Mouse (Mus musculus): ENCODE measurements at regions not wholly inside any gene's neighbourhood (a gene's known extent, or its start where the extent isn't known, plus 50 kb on each side); places are given as distances from the start of the nearest gene placed in this dataset.

- Histone ChIP-seq H3K4me1 (no peaks in the 10 kb centered on the region; the same call in 1 of the 2 replicates), H3K9me3 (replicated peaks) (no peaks in the 10 kb centered on the region), H3K4me2 (no peak overlapping the region), H3K9ac (no peak overlapping the region), H3K4me3 (no peak overlapping the region), H3K27me3 (replicated peaks) (no peaks in the 10 kb centered on the region), H3K27ac (no peak overlapping the region), H3K36me3 (no peaks in the 10 kb centered on the region)
- WGBS (ENCODE audit: insufficient replicate concordance): 49% methylated on average over 12 of the region's 12 CpGs
- no peak for ATAC-seq
These were observed 260.0 kb downstream of the Dact1 start for GRCm38 (mm10) chr12:71569662-71570061.

GRCm38 (mm10) chr12:71570116-71570515, 260.4 kb downstream of the Dact1 start:
- H3K4me3 ChIP-seq: no peak overlapping the region
- ATAC-seq: no peak
- H3K4me2 ChIP-seq: no peak overlapping the region
- H3K9me3 ChIP-seq (replicated peaks): no peaks in the 10 kb centered on the region
- 59% methylated on average over 2 of the region's 2 CpGs for WGBS (ENCODE audit: insufficient replicate concordance)
- no peak overlapping the region for H3K9ac ChIP-seq
- no peaks in the 10 kb centered on the region for H3K36me3 ChIP-seq
- H3K4me1 ChIP-seq: no peaks in the 10 kb centered on the region; the same call in 1 of the 2 replicates
- no peaks in the 10 kb centered on the region for H3K27me3 ChIP-seq (replicated peaks)
- H3K27ac ChIP-seq: no peak overlapping the region

- no peak overlapping the region for H3K9ac ChIP-seq
- no peak overlapping the region for H3K4me3 ChIP-seq
- H3K4me1 ChIP-seq: peaks cover 6% of the 10 kb centered on the region; the same call in 1 of the 2 replicates
- WGBS (ENCODE audit: insufficient replicate concordance): 50% methylated on average over 14 of the region's 14 CpGs
- no peaks in the 10 kb centered on the region for H3K9me3 ChIP-seq (replicated peaks)
- H3K36me3 ChIP-seq: no peaks in the 10 kb centered on the region
- H3K4me2 ChIP-seq: no peak overlapping the region
- no peak for ATAC-seq
- H3K27ac ChIP-seq: no peak overlapping the region
- no peaks in the 10 kb centered on the region for H3K27me3 ChIP-seq (replicated peaks)
These were observed 257.9 kb upstream of the Daam1 start for GRCm38 (mm10) chr12:71572833-71573446.

DNA sequence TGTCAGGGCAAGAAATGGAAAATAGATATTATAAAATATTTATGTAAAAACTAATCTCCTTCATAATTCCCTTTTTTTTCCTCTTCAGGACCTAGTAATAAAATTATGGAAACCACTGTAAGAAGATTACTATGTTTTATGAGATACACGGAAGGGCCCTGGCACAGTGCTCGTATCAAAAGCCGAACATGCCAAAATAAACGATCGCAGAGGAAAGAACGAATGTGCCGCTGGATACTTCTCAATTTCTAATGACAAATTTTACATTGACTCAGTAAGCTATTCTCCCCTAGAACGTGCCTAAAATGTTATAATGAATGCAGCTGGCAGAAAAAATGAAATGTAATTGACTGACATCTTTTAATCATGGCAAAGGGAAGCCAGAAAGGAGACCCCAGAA, 257.4 kb upstream of the Daam1 start:
- Histone ChIP-seq H3K4me1 (peaks cover 6% of the 10 kb centered on the region; the same call in 1 of the 2 replicates), H3K27ac (no peak overlapping the region), H3K27me3 (replicated peaks) (no peaks in the 10 kb centered on the region), H3K4me3 (no peak overlapping the region), H3K9me3 (replicated peaks) (no peaks in the 10 kb centered on the region), H3K4me2 (no peak overlapping the region), H3K9ac (no peak overlapping the region), H3K36me3 (no peaks in the 10 kb centered on the region)
- WGBS (ENCODE audit: insufficient replicate concordance): 75% methylated on average over 8 of the region's 8 CpGs
- no peak for ATAC-seq

DNA sequence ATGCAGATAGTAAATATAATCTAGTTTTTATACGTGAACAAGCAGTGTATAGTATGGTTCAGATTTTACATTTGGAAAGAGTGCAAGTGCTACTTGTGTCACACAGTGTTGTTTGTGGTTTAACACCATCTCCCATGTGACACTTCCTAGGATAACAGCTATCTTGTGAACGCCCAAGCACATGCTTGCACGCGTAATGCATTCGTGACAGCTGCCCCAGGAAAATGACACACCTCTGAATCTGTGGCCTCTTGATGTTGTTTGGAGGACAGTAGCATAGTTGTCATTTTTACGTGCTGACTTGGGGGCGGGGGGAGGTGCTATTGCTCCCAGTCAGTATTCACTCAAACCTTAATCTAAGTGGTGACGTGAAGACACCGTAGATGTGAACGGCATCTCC, 256.2 kb upstream of the Daam1 start:
- H3K36me3 ChIP-seq: no peaks in the 10 kb centered on the region
- H3K4me1 ChIP-seq: peaks cover 6% of the 10 kb centered on the region; the same call in 1 of the 2 replicates
- H3K9ac ChIP-seq: no peak overlapping the region
- H3K27me3 ChIP-seq (replicated peaks): no peaks in the 10 kb centered on the region
- no peak overlapping the region for H3K27ac ChIP-seq
- no peak for ATAC-seq
- H3K4me2 ChIP-seq: no peak overlapping the region
- H3K4me3 ChIP-seq: no peak overlapping the region
- WGBS (ENCODE audit: insufficient replicate concordance): 72% methylated on average over 10 of the region's 10 CpGs
- no peaks in the 10 kb centered on the region for H3K9me3 ChIP-seq (replicated peaks)

- ATAC-seq: no peak
- Histone ChIP-seq H3K27ac (no peak overlapping the region), H3K4me3 (peak overlapping the region; percentile 28), H3K9me3 (replicated peaks) (no peaks in the 10 kb centered on the region), H3K4me2 (peak overlapping the region; percentile 62), H3K9ac (no peak overlapping the region), H3K27me3 (replicated peaks) (no peaks in the 10 kb centered on the region), H3K36me3 (no peaks in the 10 kb centered on the region), H3K4me1 (peaks cover 6% of the 10 kb centered on the region; the same call in 1 of the 2 replicates)
- 3% methylated on average over 9 of the region's 9 CpGs for WGBS (ENCODE audit: insufficient replicate concordance)
These were observed 253.5 kb upstream of the Daam1 start for GRCm38 (mm10) chr12:71577349-71577748.

DNA sequence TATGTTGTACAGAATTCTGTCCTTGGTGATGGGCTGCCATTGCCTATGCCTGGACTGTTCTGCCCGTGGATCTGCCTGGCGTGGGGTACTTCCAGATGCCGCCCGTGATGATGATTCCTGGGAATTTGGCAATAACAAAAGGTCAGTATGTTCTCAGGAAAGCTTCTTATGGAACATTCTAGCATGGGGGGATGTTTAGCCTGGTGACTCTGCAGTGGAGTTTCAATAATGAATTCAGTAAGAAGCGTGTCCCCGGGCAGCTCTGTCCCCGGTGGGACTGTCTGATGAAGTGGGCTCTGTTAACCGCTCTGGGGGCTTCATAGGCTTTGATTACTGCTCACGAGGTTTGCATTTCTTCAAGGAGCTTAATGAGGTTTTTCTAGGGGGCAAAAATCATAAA, 252.9 kb upstream of the Daam1 start:
- Histone ChIP-seq H3K4me1 (peaks cover 6% of the 10 kb centered on the region; the same call in 1 of the 2 replicates), H3K4me2 (no peak overlapping the region), H3K4me3 (no peak overlapping the region), H3K9me3 (replicated peaks) (no peaks in the 10 kb centered on the region), H3K36me3 (no peaks in the 10 kb centered on the region), H3K27me3 (replicated peaks) (no peaks in the 10 kb centered on the region), H3K27ac (no peak overlapping the region), H3K9ac (no peak overlapping the region)
- no peak for ATAC-seq
- WGBS (ENCODE audit: insufficient replicate concordance): 76% methylated on average over 9 of the region's 9 CpGs

- H3K36me3 ChIP-seq: no peaks in the 10 kb centered on the region
- H3K27me3 ChIP-seq (replicated peaks): no peaks in the 10 kb centered on the region
- no peak overlapping the region for H3K4me2 ChIP-seq
- no peaks in the 10 kb centered on the region for H3K9me3 ChIP-seq (replicated peaks)
- peaks cover 6% of the 10 kb centered on the region; the same call in 1 of the 2 replicates for H3K4me1 ChIP-seq
- no peak overlapping the region for H3K9ac ChIP-seq
- ATAC-seq: no peak
- 53% methylated on average over 11 of the region's 11 CpGs for WGBS (ENCODE audit: insufficient replicate concordance)
- no peak overlapping the region for H3K27ac ChIP-seq
- no peak overlapping the region for H3K4me3 ChIP-seq
These were observed 252.0 kb upstream of the Daam1 start for GRCm38 (mm10) chr12:71578912-71579311.

DNA sequence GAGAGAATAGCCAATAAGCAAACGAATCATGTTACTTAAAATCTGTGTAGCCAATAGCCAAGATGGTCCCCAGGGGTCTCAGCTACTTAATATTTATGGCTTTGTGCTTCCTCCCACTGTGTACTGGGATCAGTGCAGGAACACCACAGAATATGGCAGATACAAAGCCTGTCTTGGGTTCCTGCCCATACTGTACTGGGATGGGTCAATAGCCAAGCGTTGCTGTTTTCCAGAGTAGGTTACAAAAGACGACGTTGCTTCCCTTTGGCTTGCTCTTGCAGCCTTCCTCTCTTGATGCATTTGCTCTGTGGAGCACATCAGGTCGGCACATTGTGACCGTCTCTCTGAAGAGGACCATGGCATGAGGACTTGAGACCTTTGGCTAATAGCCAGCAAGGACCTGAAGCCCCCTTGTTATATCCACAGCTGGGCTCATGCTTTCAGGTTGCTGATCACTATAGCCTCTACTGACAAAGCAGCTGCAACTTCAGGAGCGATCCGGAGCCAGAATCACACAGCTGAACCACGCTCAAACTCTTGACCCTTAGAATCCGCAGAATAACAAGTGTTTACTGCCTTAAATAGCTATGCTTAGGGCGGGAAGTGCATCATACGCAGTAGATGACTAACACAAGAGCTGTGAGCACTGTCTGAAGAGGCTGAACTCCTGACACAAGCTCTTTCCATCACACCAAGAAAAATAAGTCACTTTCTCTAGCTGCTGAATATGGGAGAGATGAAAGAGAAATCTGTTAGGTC, 250.2 kb upstream of the Daam1 start:
- Histone ChIP-seq H3K27me3 (replicated peaks) (no peaks in the 10 kb centered on the region), H3K9ac (no peak overlapping the region), H3K36me3 (no peaks in the 10 kb centered on the region), H3K9me3 (replicated peaks) (no peaks in the 10 kb centered on the region), H3K27ac (no peak overlapping the region), H3K4me3 (no peak overlapping the region), H3K4me2 (no peak overlapping the region), H3K4me1 (peaks cover 6% of the 10 kb centered on the region; the same call in 1 of the 2 replicates)
- 72% methylated on average over 12 of the region's 12 CpGs for WGBS (ENCODE audit: insufficient replicate concordance)
- ATAC-seq: no peak

DNA sequence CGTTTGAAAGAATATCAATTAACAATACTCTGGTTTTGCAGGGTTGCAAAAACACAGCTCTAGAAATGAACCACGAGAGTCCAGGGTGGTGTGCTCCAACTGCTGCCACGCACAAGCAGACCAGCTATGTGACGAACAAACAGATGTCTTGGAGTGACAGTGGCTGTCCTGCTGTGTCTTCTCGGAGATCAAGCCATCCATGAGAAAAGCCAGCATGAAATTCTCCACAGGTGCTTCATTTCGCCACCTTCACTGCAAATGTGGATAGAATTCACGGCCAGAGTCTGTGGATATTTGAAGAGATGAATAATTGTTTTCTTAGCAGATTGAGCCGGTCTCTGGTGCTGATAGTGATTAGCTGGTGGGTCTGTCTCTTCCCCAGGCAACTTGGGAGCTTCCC, 246.3 kb upstream of the Daam1 start:
- Histone ChIP-seq H3K27ac (no peak overlapping the region), H3K9ac (no peak overlapping the region), H3K4me1 (no peaks in the 10 kb centered on the region), H3K27me3 (replicated peaks) (no peaks in the 10 kb centered on the region), H3K36me3 (no peaks in the 10 kb centered on the region), H3K4me2 (no peak overlapping the region), H3K9me3 (replicated peaks) (no peaks in the 10 kb centered on the region), H3K4me3 (no peak overlapping the region)
- 56% methylated on average over 8 of the region's 8 CpGs for WGBS (ENCODE audit: insufficient replicate concordance)
- ATAC-seq: no peak

DNA sequence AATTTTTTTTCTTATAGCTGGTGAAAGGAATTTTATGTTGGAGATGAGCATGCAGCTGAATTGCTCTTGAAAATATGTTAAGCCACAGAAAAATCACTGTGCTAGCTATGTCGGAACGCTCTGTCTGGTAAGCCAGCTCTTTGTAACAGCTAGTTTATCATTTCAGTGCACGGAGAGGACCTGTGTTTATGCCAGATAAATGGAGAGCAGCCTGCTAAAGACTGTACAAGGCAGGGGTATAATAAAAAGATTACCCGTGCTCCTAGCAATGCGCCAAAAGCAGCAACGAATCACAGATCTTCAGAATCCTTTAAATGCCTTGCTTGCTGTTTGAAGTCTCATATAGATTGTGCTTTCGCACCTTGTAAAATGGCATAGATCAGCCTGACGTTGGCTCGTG, 232.2 kb upstream of the Daam1 start:
- Histone ChIP-seq H3K36me3 (no peaks in the 10 kb centered on the region), H3K9me3 (replicated peaks) (no peaks in the 10 kb centered on the region), H3K4me3 (no peak overlapping the region), H3K9ac (no peak overlapping the region), H3K27me3 (replicated peaks) (no peaks in the 10 kb centered on the region), H3K27ac (no peak overlapping the region), H3K4me1 (no peaks in the 10 kb centered on the region), H3K4me2 (no peak overlapping the region)
- whole genome bisulfite sequencing (ENCODE audit: insufficient replicate concordance): 76% methylated on average over 9 of the region's 9 CpGs
- ATAC-seq: no peak

DNA sequence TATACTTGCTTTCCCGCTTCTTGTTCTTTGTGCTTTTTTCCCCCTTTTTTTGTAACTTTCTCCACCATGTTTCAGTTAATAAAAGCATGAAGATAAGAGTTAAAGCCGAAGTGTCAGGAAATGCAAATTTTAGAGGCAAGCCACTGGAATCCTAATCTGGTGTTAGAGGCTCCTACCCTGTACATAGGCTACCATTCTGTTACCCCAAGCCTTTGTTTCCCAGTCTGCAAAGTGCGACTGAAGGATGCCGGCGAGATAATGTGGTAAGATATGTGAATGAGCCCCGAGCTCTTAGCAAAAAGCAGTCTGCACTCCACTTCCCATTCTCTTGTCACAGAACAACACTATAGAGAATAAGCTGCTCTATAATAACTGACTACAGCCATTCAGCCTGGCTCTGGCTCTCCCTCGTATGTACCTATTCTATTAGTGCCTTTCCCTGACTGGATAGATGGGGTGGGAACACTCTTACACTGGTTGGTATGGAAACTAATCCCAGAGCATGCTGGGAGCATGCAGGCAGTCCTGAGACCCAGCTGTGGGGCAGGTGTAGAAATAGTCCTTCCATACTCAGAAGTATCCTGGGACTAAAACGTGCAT, 229.7 kb upstream of the Daam1 start:
- Histone ChIP-seq H3K9ac (no peak overlapping the region), H3K4me1 (no peaks in the 10 kb centered on the region), H3K9me3 (replicated peaks) (no peaks in the 10 kb centered on the region), H3K36me3 (no peaks in the 10 kb centered on the region), H3K27ac (no peak overlapping the region), H3K4me3 (no peak overlapping the region), H3K4me2 (no peak overlapping the region), H3K27me3 (replicated peaks) (no peaks in the 10 kb centered on the region)
- no peak for ATAC-seq
- 63% methylated on average over 8 of the region's 8 CpGs for WGBS (ENCODE audit: insufficient replicate concordance)
